8 mouse cellular contexts compared by ENCODE assay signal in genomic region chr11:69066163-69066861, GRCm38 (mm10). TPM values are rescaled to one million over a fixed set of nuclear protein-coding genes. Genes with fewer than 3 reads are reported as not detected.
DNase-seq lines count a peak whose midpoint lies in the region; ATAC-seq lines count a peak whose summit lies in the region.

No protein-coding gene starts in this region.

- no peak for ATAC-seq in CD4-positive, CD25-positive, alpha-beta regulatory T cell, adult 4 months

- DNase-seq in CD4-positive, CD25-positive, alpha-beta regulatory T cell, adult 2 months (ENCODE audit: low read depth, low spot score), result peak; percentile 63
- peak; percentile 64 for DNase-seq in 3134 (ENCODE audit: extremely low read depth, insufficient read length, low spot score)
- DNase-seq in cerebellum, postnatal 10 days, result peak; percentile 66 to 72
- DNase-seq in gastrocnemius, postnatal 25 days, result peak; percentile 48
- peak; percentile 40 for DNase-seq in kidney, postnatal 14 days
- DNase-seq in lung, postnatal 4 days, result peak; percentile 30 to 54
- peak; percentile 33 for DNase-seq in right cerebral cortex, postnatal 4 days

RNA-seq across cellular contexts. Expression of gene Tmem107, which starts 4.3 kb away (rescaled TPM):
- 1 to 10 TPM; 2.4 to 4.2 TPM for polyA plus RNA-seq in CD4-positive, CD25-positive, alpha-beta regulatory T cell, adult 4 months (2017; shearing (Covaris generic))
- 1 to 10 TPM; 3.9 to 4.1 TPM for total RNA-seq in gastrocnemius, postnatal 25 days (2021)

RNA-seq across cellular contexts. Expression of gene Borcs6, which starts 6.8 kb away (rescaled TPM):
- polyA plus RNA-seq in CD4-positive, CD25-positive, alpha-beta regulatory T cell, adult 4 months (2017; shearing (Covaris generic)), result 1 to 10 TPM; 1.0 to 1.4 TPM
- total RNA-seq in gastrocnemius, postnatal 25 days (2021), result 10 to 100 TPM; 15.5 to 15.9 TPM

RNA-seq across cellular contexts. Expression of gene Aurkb, which starts 20.9 kb away (rescaled TPM):
- polyA plus RNA-seq in CD4-positive, CD25-positive, alpha-beta regulatory T cell, adult 4 months (2017; shearing (Covaris generic)), result 10 to 100 TPM in 1 of 2 experiments, 1 to 10 TPM in 1; 9.0 to 17.8 TPM
- total RNA-seq in gastrocnemius, postnatal 25 days (2021), result under 1 TPM; 0.54 to 0.88 TPM

RNA-seq across cellular contexts. Expression of gene Vamp2, which starts 22.0 kb away (rescaled TPM):
- polyA plus RNA-seq in CD4-positive, CD25-positive, alpha-beta regulatory T cell, adult 4 months (2017; shearing (Covaris generic)), result 10 to 100 TPM; 26.0 to 35.9 TPM
- 10 to 100 TPM; 34.9 to 35.2 TPM for total RNA-seq in gastrocnemius, postnatal 25 days (2021)

RNA-seq across cellular contexts. Expression of gene Per1, which starts 28.7 kb away (rescaled TPM):
- 1 to 10 TPM; 4.5 to 6.6 TPM for polyA plus RNA-seq in CD4-positive, CD25-positive, alpha-beta regulatory T cell, adult 4 months (2017; shearing (Covaris generic))
- 10 to 100 TPM; 21.0 to 50.8 TPM for total RNA-seq in gastrocnemius, postnatal 25 days (2021)
